Mouse (Mus musculus): ENCODE data around the gene Tnfaip8l2.
"Not testable (repeated sequence)": the region's sequence is repeated elsewhere in the genome, so short reads cannot be mapped to it uniquely, and the experiment has no call there.

The Tnfaip8l2 gene

DNA sequence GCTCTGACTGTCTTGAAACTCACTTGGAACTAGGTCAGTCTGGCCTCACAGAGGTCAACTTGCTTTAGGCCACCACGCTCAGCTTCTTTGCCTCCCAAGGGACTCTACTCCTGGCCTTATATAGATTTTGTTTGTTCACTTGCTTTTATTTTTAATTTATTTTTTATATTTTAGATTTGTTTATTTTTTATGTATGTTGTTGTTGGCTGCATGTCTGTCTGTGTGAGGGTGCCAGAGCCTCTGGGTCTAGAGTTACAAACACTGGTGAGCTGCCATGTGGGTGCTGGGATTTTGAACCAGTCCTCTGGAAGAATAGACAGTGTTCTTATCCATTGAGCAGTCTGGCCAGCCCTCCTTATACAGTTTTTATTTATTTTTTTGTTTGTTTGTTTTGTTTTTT is 29.4 kb downstream of the Tnfaip8l2 start:
- DNase-seq (ENCODE audit: low spot score in 2 of 2), result no peak

DNA sequence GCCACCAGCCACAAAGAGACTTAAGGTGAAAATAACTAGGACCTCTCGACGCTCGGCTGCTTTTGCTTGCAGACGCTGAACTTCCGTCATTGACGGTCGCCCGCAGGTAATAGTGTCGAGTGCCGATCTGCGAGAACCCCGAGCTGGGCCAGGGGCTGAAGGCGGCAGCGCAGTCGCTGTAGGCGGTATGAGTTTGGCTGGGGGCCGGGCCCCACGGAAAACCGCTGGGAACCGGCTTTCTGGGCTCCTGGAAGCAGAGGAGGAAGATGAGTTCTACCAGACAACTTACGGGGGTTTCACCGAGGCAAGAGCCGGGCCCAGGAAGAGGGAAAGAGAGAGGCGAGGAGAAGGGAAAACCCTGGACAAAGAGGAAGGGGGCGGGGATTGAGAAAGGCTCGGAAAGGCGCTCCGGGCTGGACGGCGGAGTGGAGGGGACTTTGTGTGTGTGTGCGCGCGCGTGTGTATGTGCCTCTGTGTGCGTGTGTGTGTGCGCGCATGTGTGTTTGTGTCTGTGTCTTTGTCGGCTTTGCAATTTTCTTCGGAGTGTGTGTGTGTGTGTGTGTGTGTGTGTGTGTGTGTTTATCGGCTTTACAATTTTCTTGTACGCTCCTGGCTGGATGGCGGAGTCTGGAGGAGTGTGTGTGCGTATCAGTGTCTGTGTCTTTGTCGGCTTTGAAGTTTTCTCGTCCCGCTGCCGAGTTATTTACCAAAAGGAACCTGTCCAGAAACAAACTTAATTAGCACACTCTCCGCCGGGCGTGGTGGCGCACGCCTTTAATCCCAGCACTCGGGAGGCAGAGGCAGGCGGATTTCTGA is 31.0 kb downstream of the Tnfaip8l2 start, which contains the start of gene Vps72:
Gene Vps72 (plus strand): TSS at position 112 of the 816 bp plus-strand sequence.
- peak; percentile 87 to 88 for DNase-seq (ENCODE audit: low spot score in 2 of 2)

GRCm38 (mm10) chr3:95107898-95108297 is 34.3 kb downstream of the Tnfaip8l2 start:
- no peak for DNase-seq (ENCODE audit: low spot score in 2 of 2)

DNA sequence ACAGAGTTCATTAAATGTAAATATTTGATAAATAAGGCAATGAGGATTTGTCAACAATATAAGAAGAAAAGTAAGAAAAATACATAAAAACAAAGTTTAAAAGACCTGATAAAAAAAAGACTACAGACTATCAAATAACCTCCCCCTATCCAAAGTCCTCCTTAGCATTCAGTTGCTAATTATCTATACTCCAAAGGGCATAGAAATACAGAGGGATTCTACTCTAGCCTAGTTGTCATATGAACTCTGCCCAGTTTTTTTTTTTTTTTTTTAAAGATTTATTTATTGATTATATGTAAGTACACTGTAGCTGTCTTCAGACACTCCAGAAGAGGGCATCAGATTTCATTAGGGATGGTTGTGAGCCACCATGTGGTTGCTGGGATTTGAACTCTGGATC is 34.9 kb downstream of the Tnfaip8l2 start:
- DNase-seq (ENCODE audit: low spot score in 2 of 2), result not testable (repeated sequence)

DNA sequence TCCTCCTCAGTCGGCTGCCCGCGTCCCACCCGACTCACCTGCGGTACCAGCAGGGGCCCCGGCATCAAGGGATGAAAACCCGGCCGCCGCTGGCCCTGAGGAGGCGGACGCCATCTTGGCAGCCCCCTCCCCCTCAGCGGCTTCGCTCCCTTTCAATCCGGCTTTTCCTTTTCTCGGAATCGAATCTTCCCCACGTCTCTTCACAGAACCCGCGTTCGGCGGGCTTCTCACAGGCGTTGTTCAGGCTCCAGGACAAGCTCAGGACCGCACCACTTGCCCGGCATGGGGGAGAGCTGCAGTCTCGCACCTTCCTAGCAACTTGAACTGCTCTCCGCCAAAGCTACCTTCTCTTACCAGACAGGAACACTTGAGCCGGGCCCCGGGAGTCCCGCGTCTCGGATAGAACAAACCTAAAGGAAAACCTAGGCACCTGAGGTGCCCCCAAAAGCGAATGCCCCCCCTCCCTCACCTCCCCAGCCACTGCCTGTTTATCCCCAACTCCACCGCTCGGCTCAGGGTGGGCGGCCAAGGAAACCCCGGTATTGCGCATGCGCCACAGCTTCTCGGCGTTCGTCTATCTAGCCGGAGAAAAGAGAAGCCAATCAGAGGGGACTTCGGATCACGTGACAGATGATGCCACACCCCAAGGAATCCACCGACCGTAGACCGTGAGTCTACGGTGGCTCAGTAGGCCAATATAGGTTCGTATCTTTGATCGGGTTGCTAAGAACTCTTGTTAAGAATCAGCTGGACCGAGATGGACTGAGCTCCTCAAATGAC is 35.6 kb downstream of the Tnfaip8l2 start, which contains the start of gene Pip5k1a:
Gene Pip5k1a (minus strand): TSS at position 593 of the 780 bp plus-strand sequence.
- DNase-seq (ENCODE audit: low spot score in 2 of 2), result peak; percentile 87 to 97

DNA sequence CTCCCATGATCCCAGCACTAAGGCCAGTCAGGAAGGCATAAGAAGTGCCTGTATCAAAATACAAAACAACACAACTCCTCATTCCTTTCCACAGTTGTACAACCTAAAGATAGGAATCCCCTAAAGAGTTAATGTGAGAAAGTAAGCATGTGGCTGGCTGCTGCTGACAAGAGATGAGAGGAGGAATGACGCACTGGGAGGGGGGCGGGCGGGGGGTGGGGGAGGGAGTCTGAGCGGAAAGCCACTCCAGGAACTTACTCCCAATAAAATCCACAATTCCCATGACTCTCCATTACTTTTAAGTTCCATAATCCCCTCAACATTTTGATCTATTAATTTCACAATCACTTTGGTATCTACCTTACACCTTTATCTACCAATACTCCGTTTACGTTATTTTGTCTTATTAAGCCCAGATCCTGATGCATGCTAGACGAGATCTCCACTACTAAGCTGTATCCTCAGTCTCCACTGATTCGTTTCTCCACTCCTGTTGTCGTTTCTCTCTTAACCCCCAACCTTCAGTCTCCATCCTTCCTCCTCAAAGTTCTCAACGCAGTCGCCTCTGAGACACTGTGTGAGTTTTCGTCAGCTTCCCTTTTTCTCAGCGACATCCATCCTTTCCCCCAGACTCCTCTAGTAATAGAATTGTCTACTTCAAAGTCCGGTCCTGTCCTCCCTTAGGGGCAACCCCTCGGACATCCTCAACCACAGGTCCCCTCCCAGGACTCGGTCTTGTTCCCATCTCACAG is 36.4 kb downstream of the Tnfaip8l2 start:
- DNase-seq (ENCODE audit: low spot score in 2 of 2), result no peak

DNA sequence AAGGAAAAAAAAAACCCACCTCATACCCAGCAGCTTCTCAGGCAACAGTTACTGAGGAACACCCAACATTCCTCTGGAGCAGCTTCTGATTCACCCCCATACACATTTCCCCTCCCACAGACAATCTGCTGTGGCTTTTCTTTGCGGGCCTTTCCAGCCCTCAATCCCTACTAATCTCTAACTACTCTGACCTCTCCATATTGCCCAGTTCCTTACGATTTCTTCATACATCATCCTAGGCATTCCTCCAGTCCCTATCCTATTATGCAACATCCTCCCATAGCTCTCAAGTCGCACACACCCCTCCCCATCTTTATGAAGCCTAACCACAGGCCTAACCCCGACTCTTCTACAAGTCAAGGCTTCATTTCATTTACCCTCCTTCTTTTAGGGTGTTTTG is 37.0 kb downstream of the Tnfaip8l2 start:
- DNase-seq (ENCODE audit: low spot score in 2 of 2), result peak in 1 of 2 experiments; percentile 25

DNA sequence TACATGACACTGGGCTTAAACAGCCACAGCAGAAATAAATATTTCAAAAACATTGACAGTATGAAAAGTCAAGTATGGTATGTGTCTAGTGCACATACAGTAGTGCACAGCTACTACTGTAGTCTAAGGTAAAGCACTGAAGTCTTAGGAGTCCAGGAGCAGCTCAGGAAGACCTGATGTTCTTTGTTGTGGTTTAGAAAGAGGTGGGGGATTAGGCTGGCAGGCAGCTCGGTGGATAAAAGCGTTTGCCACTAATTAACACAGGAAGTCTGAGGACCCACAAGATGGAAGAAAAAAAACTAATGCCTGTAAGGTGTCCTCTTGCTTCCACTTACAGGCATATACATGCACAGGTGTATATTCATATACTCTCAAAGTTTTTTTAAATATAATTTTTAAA is 41.3 kb downstream of the Tnfaip8l2 start:
- no peak for DNase-seq (ENCODE audit: low spot score in 2 of 2)

Data from frontal cortex, postnatal 25 days (tissue).